ENCODE assay signal across 9 mouse cellular contexts in genomic region chr2:166433655-166434333, GRCm38 (mm10).
DNase-seq lines count a peak whose midpoint lies in the region; ATAC-seq and TF ChIP-seq lines count a peak whose summit lies in the region.
"Had no signal": no experiment of that assay in that cellular context is flagged by ENCODE, and none has a peak within 500 bp of the region (broad histone marks: within the 10 kb centered on the region; RNA-seq: fewer than 3 reads in every experiment).

No protein-coding gene starts in this region.

- H3K9me3 ChIP-seq in intestine, embryonic 14.5 days (ENCODE audit: control insufficient read depth, low read length), result no peaks in the 10 kb centered on the region
- no peaks in the 10 kb centered on the region for H3K9me3 ChIP-seq in intestine, postnatal 0 days (ENCODE audit: control insufficient read depth)
- H3K9me3 ChIP-seq in intestine, embryonic 15.5 days, result no peaks in the 10 kb centered on the region
- H3K9me3 ChIP-seq: neural tube, embryonic 12.5 days had no signal

- H3K4me2 ChIP-seq in intestine, embryonic 14.5 days (ENCODE audit: low read length), result no peak overlapping the region
- no peak overlapping the region for H3K4me2 ChIP-seq in intestine, postnatal 0 days (replicated peaks; ENCODE audit: low read depth)
- H3K4me2 ChIP-seq in intestine, embryonic 15.5 days (replicated peaks), result no peak overlapping the region

- peaks cover 36% of the 10 kb centered on the region for H3K4me1 ChIP-seq in intestine, embryonic 14.5 days (replicated peaks; ENCODE audit: control insufficient read depth, insufficient read depth, low read length)
- 0 out of 2 replicates have a peak, but pooled peaks cover 2% of the 10 kb centered on the region for H3K4me1 ChIP-seq in intestine, postnatal 0 days (replicated peaks; ENCODE audit: control insufficient read depth, insufficient read depth, low read length)
- peaks cover 30% of the 10 kb centered on the region for H3K4me1 ChIP-seq in intestine, embryonic 15.5 days (replicated peaks)

- 42% methylated on average over 15 of the region's 15 CpGs for WGBS in intestine, embryonic 14.5 days
- 67% methylated on average over 15 of the region's 15 CpGs for WGBS in intestine, postnatal 0 days
- 56% methylated on average over 15 of the region's 15 CpGs for whole genome bisulfite sequencing in intestine, embryonic 15.5 days

- H3K36me3 ChIP-seq in intestine, embryonic 14.5 days (ENCODE audit: control insufficient read depth, insufficient read depth, low read length), result no peaks in the 10 kb centered on the region
- H3K36me3 ChIP-seq in intestine, postnatal 0 days (ENCODE audit: control insufficient read depth, insufficient read depth), result no peaks in the 10 kb centered on the region
- no peaks in the 10 kb centered on the region for H3K36me3 ChIP-seq in intestine, embryonic 15.5 days
- H3K36me3 ChIP-seq: neural tube, embryonic 12.5 days had no signal

- H3K27me3 ChIP-seq in intestine, embryonic 14.5 days (replicated peaks; ENCODE audit: control insufficient read depth, insufficient read depth, low read length), result no peaks in the 10 kb centered on the region
- H3K27me3 ChIP-seq in intestine, postnatal 0 days (replicated peaks; ENCODE audit: control insufficient read depth, insufficient read depth, low read length), result no peaks in the 10 kb centered on the region
- no peaks in the 10 kb centered on the region for H3K27me3 ChIP-seq in intestine, embryonic 15.5 days (replicated peaks)
- H3K27me3 ChIP-seq: neural tube, embryonic 12.5 days had no signal

- peak; percentile 67 for DNase-seq in intestine, embryonic 14.5 days (ENCODE audit: low spot score)
- DNase-seq in brain, adult 2 months (ENCODE audit: low read depth, low spot score), result peak; percentile 94
- peak; percentile 72 for DNase-seq in gastrocnemius, adult 18-20 months (ENCODE audit: low spot score)
- DNase-seq in lung, postnatal 4 days, result peak; percentile 59 to 65
- DNase-seq in testis, postnatal 10 days (ENCODE audit: low spot score), result peak; percentile 65

- H3K27ac ChIP-seq in intestine, embryonic 14.5 days (ENCODE audit: low read depth), result peak overlapping the region; percentile 76
- H3K27ac ChIP-seq in intestine, postnatal 0 days (ENCODE audit: low read depth, low read length), result no peak overlapping the region
- peak overlapping the region; percentile 66 for H3K27ac ChIP-seq in intestine, embryonic 15.5 days

- no peak for TF ChIP-seq CTCF in intestine, postnatal 0 days (IDR thresholded peaks at IDR 0.05; ENCODE audit: low read depth)

- ATAC-seq in intestine, embryonic 14.5 days (replicated peaks; ENCODE audit: low FRiP score, low TSS enrichment, low read depth), result peak; percentile 65; the same call in 1 of the 2 replicates
- ATAC-seq in intestine, postnatal 0 days, result no peak
- peak; percentile 72 for ATAC-seq in intestine, embryonic 15.5 days
- ATAC-seq in erythroid progenitor cell, adult 5-6 weeks (replicated peaks; ENCODE audit: low FRiP score, poor library complexity, severe bottlenecking), result no peak

- no peak overlapping the region for H3K4me3 ChIP-seq in intestine, embryonic 14.5 days (ENCODE audit: low read depth, low read length)
- no peak overlapping the region for H3K4me3 ChIP-seq in intestine, postnatal 0 days (ENCODE audit: low read depth, low read length)
- no peak overlapping the region for H3K4me3 ChIP-seq in intestine, embryonic 15.5 days (replicated peaks)
- H3K4me3 ChIP-seq: neural tube, embryonic 12.5 days had no signal

- no peak overlapping the region for H3K9ac ChIP-seq in intestine, embryonic 14.5 days (ENCODE audit: low read length)
- H3K9ac ChIP-seq in intestine, postnatal 0 days (ENCODE audit: low read depth, low read length), result no peak overlapping the region
- H3K9ac ChIP-seq in intestine, embryonic 15.5 days, result no peak overlapping the region
- H3K9ac ChIP-seq: neural tube, embryonic 12.5 days had no signal

Comparison
In these comparisons a context has a peak if more than half of its experiments do, and no peak if none do; other contexts are left out.
1. ATAC-seq: peak in intestine, embryonic 14.5 days (single experiment) and intestine, embryonic 15.5 days (single experiment); none in intestine, postnatal 0 days (single experiment) and erythroid progenitor cell, adult 5-6 weeks (single experiment).
2. Peak in every context shown above with its lines, with median percentiles within 50 percentile points of each other: DNase-seq.